Mouse (Mus musculus) liver, adult 2 months (tissue): ENCODE data around the gene Pabpn1. TPM values are rescaled to one million over a fixed set of nuclear protein-coding genes. Genes with fewer than 3 reads are reported as not detected.

Experiments used
- DNase-seq: peaks from one replicate; pipeline ENCODE4 v3.0.0-alpha.2; 2011; ENCODE audit warnings: low read depth, low spot score; ENCODE audit errors: extremely low read depth
- H3K27ac ChIP-seq: fragments of 200-500 bp; replicated peaks from 2 replicates; pipeline ENCODE4 v1.5.1; 2012; ENCODE audit warnings: low read depth, mild to moderate bottlenecking, control low read depth, inconsistent platforms, low read length; ENCODE audit not compliant: insufficient read depth
- H3K27me3 ChIP-seq: fragments of 200-500 bp; 2 replicates; pipeline ENCODE4 v1.6.1; 2012; ENCODE audit warnings: mild to moderate bottlenecking, moderate library complexity, low read length, inconsistent platforms; ENCODE audit not compliant: control insufficient read depth, insufficient read depth
- H3K36me3 ChIP-seq: fragments of 200-500 bp; 2 replicates; pipeline ENCODE4 v1.6.1; 2012; ENCODE audit warnings: low read length, inconsistent platforms; ENCODE audit not compliant: control insufficient read depth, insufficient read depth
- H3K4me1 ChIP-seq: fragments of 200-500 bp; 2 replicates; pipeline ENCODE4 v1.6.1; 2011; ENCODE audit warnings: low read length; ENCODE audit not compliant: control insufficient read depth, insufficient read depth
- H3K4me3 ChIP-seq: fragments of 200-500 bp; 2 replicates; pipeline ENCODE4 v1.5.1; 2011; ENCODE audit warnings: low read depth, mild to moderate bottlenecking, control low read depth, low read length, moderate library complexity; ENCODE audit not compliant: insufficient read depth
- H3K79me2 ChIP-seq: fragments of 200-500 bp; 2 replicates; pipeline ENCODE4 v1.6.1; 2012; ENCODE audit warnings: inconsistent platforms, mild to moderate bottlenecking, low read length, moderate library complexity; ENCODE audit not compliant: control insufficient read depth, insufficient read depth
- H3K9ac ChIP-seq: fragments of 200-500 bp; 2 replicates; pipeline ENCODE4 v1.6.1; 2012; ENCODE audit warnings: low read depth, mild to moderate bottlenecking, control low read depth, inconsistent platforms, low read length
- CTCF ChIP-seq: fragments of 200-500 bp; IDR thresholded peaks from 2 replicates; pipeline ENCODE4 v1.5.1; 2011; ENCODE audit warnings: low read depth, low read length, control low read depth
- POLR2A ChIP-seq: fragments of 200-500 bp; IDR thresholded peaks from 2 replicates; pipeline ENCODE4 v1.6.1; 2011; ENCODE audit warnings: low read length, control low read depth; ENCODE audit not compliant: insufficient read depth; ENCODE audit errors: extremely low read depth
- WGBS: fragments of 180-500 bp; shearing (Covaris S2); methylation state at CpG from one replicate; pipeline ENCODE4 v1.1.7; 2018; 5-methylcytosine and 5-hydroxymethylcytosine counted together
- polyA plus RNA-seq: library from polyadenylated mRNA; depleted of rRNA; stranded (reverse); fragments of >200 nt; gene quantifications from 2 replicates; pipeline ENCODE4 v1.2.3, GENCODE M21; 2012
- total RNA-seq: library from RNA; depleted of rRNA; stranded (reverse); fragments of >200 nt; gene quantifications from 2 replicates; pipeline ENCODE4 v1.2.3, GENCODE M21; 2014

Pabpn1 gene
- total and polyA plus RNA-seq, 2 experiments: 29.7 to 89.4 TPM

DNA sequence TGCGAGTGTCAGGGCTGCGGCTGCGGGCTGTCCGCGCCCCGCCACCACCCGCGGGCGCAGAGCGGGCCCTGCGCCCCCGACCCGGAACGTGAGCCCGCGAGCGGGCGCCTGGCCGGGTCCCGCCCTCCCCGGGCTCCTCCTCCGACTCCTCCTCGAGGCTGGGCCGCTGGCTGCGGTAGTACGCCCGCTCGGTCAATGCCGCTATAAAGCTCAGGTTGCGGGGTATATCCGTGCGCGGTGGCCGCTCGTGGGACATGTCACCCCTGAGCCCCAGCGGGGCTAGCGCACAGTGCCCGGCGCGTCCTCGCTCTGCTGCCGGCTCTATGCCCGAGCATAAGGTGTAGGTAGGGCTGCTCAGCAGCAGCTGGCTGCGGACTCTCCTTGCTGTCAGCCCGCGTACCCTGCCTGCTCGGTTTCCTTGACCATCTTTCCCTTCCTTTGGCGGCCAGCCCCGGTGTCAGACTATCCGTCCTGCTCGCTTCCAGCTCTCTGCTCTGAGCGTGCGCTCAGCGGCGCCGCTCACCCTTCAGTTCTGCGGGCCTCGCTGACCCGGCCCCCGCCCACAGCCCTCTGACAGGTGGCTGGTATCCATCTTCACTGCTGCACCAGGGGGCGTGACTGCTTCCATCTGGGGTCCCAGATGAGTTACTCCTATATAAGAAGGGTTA, 15.1 kb upstream of the Pabpn1 start, which contains the start of gene Ppp1r3e:
Gene Ppp1r3e, minus strand, starts transcription at position 503 of the 668 bp plus-strand sequence.
- no peaks in the 10 kb centered on the region for H3K27me3 ChIP-seq
- TF ChIP-seq POLR2A (peak; percentile 30; the same call in 1 of the 2 replicates), CTCF (no peak)
- peak within 1 kb of the TSS; percentile 86 for H3K9ac ChIP-seq
- DNase-seq: peak; percentile 72
- under 1% methylated on average over 61 of the region's 61 CpGs for WGBS
- peak within 1 kb of the TSS; percentile 89 for H3K27ac ChIP-seq
- H3K36me3 ChIP-seq: no peaks in the 10 kb centered on the region
- H3K4me1 ChIP-seq: peaks cover 4% of the 10 kb centered on the region; the same call in 1 of the 2 replicates
- H3K4me3 ChIP-seq: peak within 1 kb of the TSS; percentile 71
- H3K79me2 ChIP-seq: no peaks in the 10 kb centered on the region

DNA sequence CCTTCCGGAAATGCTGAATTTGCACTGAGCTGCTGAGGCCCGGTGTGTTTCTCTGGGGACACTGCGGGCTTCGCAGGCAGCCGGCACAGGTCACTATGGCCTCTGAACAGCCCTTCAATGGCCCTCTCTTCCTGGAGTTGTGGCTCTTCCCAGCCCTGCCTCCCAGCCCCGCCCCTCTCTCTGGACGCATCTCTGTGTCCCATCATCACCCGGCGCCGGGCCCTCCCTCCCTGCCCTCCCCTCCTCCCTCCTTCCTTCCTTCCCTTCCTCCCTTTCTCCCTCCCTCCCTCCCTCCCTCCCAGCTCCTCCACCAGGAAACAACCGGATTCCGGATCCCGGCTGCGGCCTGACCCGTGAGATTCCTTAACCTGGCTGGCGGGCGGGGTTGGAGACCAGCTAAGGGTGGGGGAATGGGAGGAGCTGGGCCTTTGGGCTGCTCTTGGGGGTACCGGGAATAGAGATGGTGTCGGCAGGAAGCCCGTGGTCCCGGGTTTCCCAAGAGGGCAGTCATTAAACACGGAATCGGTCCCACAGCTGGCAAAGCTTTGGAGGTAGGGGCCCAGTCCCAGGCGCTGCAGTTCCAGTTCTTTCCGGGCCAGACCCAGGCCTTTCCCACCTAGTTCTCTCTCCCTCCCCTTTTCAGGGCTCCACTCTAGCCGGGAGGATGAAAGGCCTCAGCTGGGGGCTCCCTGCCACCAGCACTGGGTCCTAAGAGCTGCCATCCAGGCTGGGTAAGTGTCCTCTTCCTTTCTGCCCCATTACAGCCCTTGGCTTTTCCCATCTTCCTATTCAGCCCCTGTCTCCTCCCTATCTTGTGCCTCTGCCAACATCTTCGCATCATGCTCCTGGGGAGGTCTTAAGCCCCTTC, 8.9 kb upstream of the Pabpn1 start, which contains the start of the genes Bcl2l2 and Gm20521:
Gene Bcl2l2, plus strand, starts transcription at position 224 of the 868 bp plus-strand sequence.
Gene Gm20521, plus strand, starts transcription at position 288 of the 868 bp plus-strand sequence.
- no peaks in the 10 kb centered on the region for H3K36me3 ChIP-seq
- H3K79me2 ChIP-seq: no peaks in the 10 kb centered on the region; the same call in 1 of the 2 replicates
- H3K27ac ChIP-seq: peak within 1 kb of the TSS; percentile 75
- no peaks in the 10 kb centered on the region for H3K27me3 ChIP-seq
- peaks cover 9% of the 10 kb centered on the region; the same call in 1 of the 2 replicates for H3K4me1 ChIP-seq
- WGBS: under 1% methylated on average over 27 of the region's 27 CpGs
- H3K9ac ChIP-seq: peak within 1 kb of the TSS; percentile 79
- TF ChIP-seq CTCF (no peak), POLR2A (peak; percentile 88)
- DNase-seq: peak; percentile 79
- H3K4me3 ChIP-seq: peak within 1 kb of the TSS; percentile 82

DNA sequence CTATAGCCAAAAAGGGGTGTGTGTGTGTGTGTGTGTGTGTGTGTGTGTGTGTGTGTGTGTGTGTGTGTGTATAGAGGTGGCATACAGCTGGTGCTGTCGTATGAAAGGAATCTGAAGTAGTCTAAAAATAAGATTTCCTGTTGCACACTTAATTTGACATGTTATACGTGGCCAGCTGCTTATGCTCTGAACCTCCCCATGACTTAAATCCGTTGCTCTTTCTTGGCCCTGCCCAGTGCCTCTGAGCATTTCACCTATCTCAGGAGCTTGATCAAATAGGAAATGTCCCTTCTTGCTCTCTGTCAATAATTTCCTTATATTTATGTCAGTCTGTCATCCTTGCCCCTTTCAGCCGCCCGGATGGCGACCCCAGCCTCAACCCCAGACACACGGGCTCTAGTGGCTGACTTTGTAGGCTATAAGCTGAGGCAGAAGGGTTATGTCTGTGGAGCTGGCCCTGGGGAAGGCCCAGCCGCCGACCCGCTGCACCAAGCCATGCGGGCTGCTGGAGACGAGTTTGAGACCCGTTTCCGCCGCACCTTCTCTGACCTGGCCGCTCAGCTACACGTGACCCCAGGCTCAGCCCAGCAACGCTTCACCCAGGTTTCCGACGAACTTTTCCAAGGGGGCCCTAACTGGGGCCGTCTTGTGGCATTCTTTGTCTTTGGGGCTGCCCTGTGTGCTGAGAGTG, 8.1 kb upstream of the Pabpn1 start:
- H3K4me3 ChIP-seq: peak overlapping the region; percentile 82
- TF ChIP-seq CTCF: no peak
- TF ChIP-seq POLR2A: no peak
- no peaks in the 10 kb centered on the region; the same call in 1 of the 2 replicates for H3K79me2 ChIP-seq
- H3K36me3 ChIP-seq: no peaks in the 10 kb centered on the region
- peak overlapping the region; percentile 61 for H3K9ac ChIP-seq
- H3K27ac ChIP-seq: peak overlapping the region; percentile 49; the same call in 1 of the 2 replicates
- 63% methylated on average over 21 of the region's 21 CpGs for WGBS
- H3K4me1 ChIP-seq: peaks cover 9% of the 10 kb centered on the region; the same call in 1 of the 2 replicates
- no peaks in the 10 kb centered on the region for H3K27me3 ChIP-seq
- no peak for DNase-seq

DNA sequence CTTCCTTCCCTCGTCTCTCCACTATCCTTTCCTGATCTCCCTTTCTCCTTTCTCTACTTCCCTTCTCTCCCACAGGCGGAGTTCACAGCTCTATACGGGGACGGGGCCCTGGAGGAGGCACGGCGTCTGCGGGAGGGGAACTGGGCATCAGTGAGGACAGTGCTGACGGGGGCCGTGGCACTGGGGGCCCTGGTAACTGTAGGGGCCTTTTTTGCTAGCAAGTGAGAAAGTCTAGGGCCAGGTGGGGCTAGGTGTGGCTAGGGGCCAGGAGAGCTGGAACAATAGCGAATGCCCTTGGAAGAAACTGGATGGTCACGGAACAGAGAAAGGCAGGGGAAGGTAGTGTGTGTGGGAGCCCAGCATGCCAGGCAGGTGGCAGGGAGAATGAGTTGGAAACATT, 7.0 kb upstream of the Pabpn1 start:
- WGBS: 96% methylated on average over 11 of the region's 11 CpGs
- Histone ChIP-seq H3K36me3 (no peaks in the 10 kb centered on the region), H3K9ac (no peak overlapping the region)

DNA sequence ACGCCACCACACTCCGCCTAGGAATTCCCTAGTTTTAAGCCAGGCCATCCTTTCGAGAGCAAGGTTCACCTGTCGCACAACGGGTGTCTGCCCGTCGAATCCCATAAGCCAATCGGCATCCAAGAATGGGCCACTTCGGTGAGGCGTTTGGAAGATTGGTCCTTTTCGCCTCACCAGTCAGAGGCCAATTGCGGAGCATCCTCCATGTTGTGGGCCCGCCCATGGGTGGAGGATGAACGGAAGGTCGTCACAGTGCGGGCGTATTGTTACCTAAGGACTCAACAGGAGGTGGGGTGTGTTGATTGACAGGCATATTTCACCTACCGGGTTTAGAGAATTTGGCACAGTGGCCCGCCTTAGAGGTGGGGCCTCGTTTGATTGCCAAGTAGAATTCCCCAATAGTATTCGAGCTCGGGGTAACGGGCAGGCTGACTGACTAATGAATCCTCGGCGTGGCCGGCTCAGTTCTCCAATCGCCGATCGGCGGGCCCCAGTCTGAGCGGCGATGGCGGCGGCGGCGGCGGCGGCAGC, 1.4 kb downstream of the Pabpn1 start:
- peak overlapping the region; percentile 96 for H3K9ac ChIP-seq
- DNase-seq: peak; percentile 100
- TF ChIP-seq POLR2A (peak; percentile 23; the same call in 1 of the 2 replicates), CTCF (no peak)
- H3K4me3 ChIP-seq: peak overlapping the region; percentile 90
- no peak overlapping the region for H3K27ac ChIP-seq
- no peaks in the 10 kb centered on the region for H3K27me3 ChIP-seq
- peaks cover 27% of the 10 kb centered on the region for H3K36me3 ChIP-seq
- H3K79me2 ChIP-seq: no peaks in the 10 kb centered on the region; the same call in 1 of the 2 replicates
- under 1% methylated on average over 38 of the region's 38 CpGs for WGBS
- peaks cover 7% of the 10 kb centered on the region for H3K4me1 ChIP-seq

More for the DNA sequence above, 7.0 kb upstream of the Pabpn1 start:
- peaks cover 9% of the 10 kb centered on the region; the same call in 1 of the 2 replicates for H3K4me1 ChIP-seq
- H3K4me3 ChIP-seq: no peak overlapping the region
- no peaks in the 10 kb centered on the region for H3K27me3 ChIP-seq
- no peak for DNase-seq
- H3K79me2 ChIP-seq: no peaks in the 10 kb centered on the region; the same call in 1 of the 2 replicates
- TF ChIP-seq POLR2A: no peak
- TF ChIP-seq CTCF: no peak
- H3K27ac ChIP-seq: no peak overlapping the region
